Mouse (Mus musculus): ENCODE data around the gene Osm.

DNA sequence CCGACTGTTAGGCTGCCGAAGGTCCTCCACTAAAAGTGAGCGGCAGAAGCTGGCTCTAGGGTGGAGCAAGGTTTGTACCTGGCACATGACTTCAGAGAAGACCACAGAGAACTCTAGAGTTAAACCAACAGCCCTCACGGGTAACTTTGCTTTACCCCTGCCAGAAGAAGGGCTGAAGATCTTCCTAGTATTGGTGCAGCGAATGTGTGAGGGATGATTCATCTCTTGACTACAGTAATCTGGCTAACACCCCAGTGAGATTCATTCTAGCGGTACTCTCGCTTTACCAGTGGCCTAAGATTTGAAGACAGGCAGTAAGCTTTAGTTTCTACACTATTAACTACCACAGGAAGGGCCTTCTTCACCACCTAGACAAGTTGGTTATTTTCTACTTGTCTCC is 30.3 kb upstream of the Osm start:
- TF ChIP-seq CTCF (IDR thresholded peaks at IDR 0.05; ENCODE audit: borderline replicate concordance, extremely low read depth, insufficient read depth, insufficient read length), result no peak
- no peak for TF ChIP-seq POLR2A (IDR thresholded peaks at IDR 0.05; ENCODE audit: borderline replicate concordance, extremely low read depth, insufficient read depth, insufficient read length, poor library complexity, severe bottlenecking)
